Mouse (Mus musculus) spleen, adult 2 months (tissue): ENCODE measurements around the gene Zfhx3.

Experiments
- CTCF ChIP-seq: fragments of 200-500 bp; IDR thresholded peaks from 2 replicates; pipeline ENCODE4 v1.5.1; 2011; ENCODE audit warnings: mild to moderate bottlenecking, inconsistent platforms; ENCODE audit not compliant: insufficient read depth, insufficient read length, insufficient replicate concordance; ENCODE audit errors: extremely low read depth
- POLR2A ChIP-seq: fragments of 200-500 bp; IDR thresholded peaks from 2 replicates; pipeline ENCODE4 v1.6.1; 2011; ENCODE audit warnings: low read depth, low read length, inconsistent platforms

DNA sequence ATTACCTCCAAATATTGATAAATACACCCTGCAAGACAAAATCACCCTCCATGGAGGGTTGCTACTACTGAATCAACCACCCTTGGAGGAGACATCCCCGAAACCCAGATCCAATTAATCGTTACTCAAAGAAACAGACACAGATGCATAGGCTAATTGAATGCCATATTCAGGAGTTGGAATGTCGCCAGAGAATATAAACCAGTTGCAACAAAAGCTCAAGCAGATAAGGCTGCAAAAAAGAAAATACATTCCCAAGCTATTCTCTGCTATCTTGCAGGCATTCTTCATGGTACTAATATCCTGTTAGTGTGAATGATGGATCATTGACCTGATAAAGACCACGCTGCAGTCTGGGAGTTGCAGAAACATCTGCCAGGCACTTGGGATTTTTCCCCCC is 440.7 kb downstream of the Zfhx3 start:
- TF ChIP-seq CTCF: no peak
- no peak for TF ChIP-seq POLR2A
